Mouse (Mus musculus) stomach, embryonic 16.5 days (tissue): ENCODE data around the gene Rimbp2. TPM values are rescaled to one million over a fixed set of nuclear protein-coding genes. Genes with fewer than 3 reads are reported as not detected.
A peak's percentile ranks its signal among the peaks of the same experiment; 100 is the strongest.

Source experiments
- ATAC-seq: fragments of 200-750 bp; cut with Nextera tagmentation; 2 replicates; pipeline ENCODE4 v1.8.0; 2017; ENCODE audit warnings: moderate number of reproducible peaks, moderate TSS enrichment; ENCODE audit not compliant: insufficient read depth, low FRiP score
- H3K27ac ChIP-seq: fragments of 300-500 bp; sonication (generic); 2 replicates; pipeline ENCODE4 v1.5.1; 2014; ENCODE audit warnings: low read length
- H3K27me3 ChIP-seq: fragments of 300-500 bp; sonication (generic); 2 replicates; pipeline ENCODE4 v1.6.1; 2014; ENCODE audit warnings: low read length, control low read depth, mixed read lengths; ENCODE audit not compliant: control insufficient read depth, insufficient read depth
- H3K36me3 ChIP-seq: fragments of 300-500 bp; sonication (generic); 2 replicates; pipeline ENCODE4 v1.6.1; 2014; ENCODE audit warnings: low read length; ENCODE audit not compliant: control insufficient read depth, insufficient read depth
- H3K4me1 ChIP-seq: fragments of 300-500 bp; sonication (generic); 2 replicates; pipeline ENCODE4 v1.6.1; 2014; ENCODE audit warnings: low read length, control low read depth, mixed read lengths; ENCODE audit not compliant: control insufficient read depth, insufficient read depth
- H3K4me2 ChIP-seq: fragments of 300-500 bp; sonication (generic); 2 replicates; pipeline ENCODE4 v1.6.1; 2014; ENCODE audit warnings: low read depth, low read length, mixed read lengths
- H3K4me3 ChIP-seq: fragments of 300-500 bp; sonication (generic); replicated peaks from 2 replicates; pipeline ENCODE4 v1.5.1; 2014; ENCODE audit warnings: mild to moderate bottlenecking, low read length
- H3K9ac ChIP-seq: fragments of 300-500 bp; sonication (generic); 2 replicates; pipeline ENCODE4 v1.6.1; 2014; ENCODE audit warnings: low read length
- H3K9me3 ChIP-seq: fragments of 300-500 bp; sonication (generic); replicated peaks from 2 replicates; pipeline ENCODE4 v1.6.1; 2016; ENCODE audit warnings: low read length, control low read depth; ENCODE audit not compliant: control insufficient read depth
- WGBS: fragments of 180-500 bp; shearing (Covaris S2); extraction: QIAGEN DNeasy Blood & Tissue Kit; methylation state at CpG from one replicate; pipeline ENCODE4 v1.1.7; 2014; 5-methylcytosine and 5-hydroxymethylcytosine counted together
- polyA plus RNA-seq: library from polyadenylated mRNA; unstranded; fragments of >200 nt; fragmentation: Nextera tagmentation; extraction: Ambion mirVana; gene quantifications from 2 replicates; pipeline ENCODE4 v1.2.1, GENCODE M21; 2015

Rimbp2 gene
- polyA plus RNA-seq, 1 experiment from 2014 or later: 0.39 TPM

DNA sequence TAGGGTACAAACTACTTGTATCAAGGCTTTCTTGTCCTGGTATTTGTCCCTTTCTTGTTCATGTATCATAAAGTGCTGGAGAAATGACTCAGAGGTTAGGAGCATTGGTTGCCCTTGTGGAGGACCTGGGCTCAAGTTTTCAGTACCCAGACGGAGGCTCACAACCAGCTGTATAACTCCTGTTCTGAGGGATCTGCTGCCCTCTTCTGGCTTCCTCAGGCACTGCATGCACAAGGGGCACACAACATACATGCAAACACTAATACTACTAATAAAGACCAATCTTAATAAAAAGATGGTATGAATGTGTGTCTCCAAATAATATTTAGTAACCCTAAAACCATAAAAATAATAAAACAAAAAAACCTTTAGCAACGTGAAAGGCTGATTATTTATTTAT lies 176.9 kb downstream of the Rimbp2 start:
- no peak overlapping the region for H3K4me3 ChIP-seq
- 71% methylated on average over 2 of the region's 2 CpGs for WGBS
- no peaks in the 10 kb centered on the region for H3K4me1 ChIP-seq

DNA sequence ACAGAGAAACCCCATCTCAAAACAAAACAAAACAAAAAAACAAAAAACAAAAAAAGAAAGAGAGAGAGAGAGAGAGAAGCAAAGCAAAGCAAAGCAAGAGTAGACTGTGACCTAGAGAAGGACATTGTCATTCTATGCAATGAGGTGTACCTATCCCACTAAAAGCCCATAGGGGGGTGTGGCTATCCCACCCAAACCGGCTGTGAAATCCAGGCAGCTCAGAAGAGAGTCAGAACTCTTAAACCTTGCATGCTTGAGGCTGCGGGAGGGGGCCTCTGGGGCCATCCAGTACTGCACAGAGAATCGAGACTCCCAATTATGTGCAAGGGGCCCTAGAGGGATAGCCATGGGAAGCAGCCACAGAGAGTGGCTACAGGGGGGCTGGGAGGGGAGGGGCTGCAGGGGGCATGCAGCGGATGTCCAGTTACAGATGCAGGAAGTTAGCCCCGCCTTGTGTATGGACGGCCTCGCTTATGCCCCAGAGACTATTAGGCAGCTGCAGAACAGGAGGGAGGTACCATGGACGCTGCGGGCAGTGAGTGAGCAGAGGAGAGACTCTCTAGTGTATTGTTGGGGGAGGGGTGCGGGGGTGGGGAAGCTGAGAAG lies 184.2 kb downstream of the Rimbp2 start:
- peaks cover 4% of the 10 kb centered on the region; the same call in 1 of the 2 replicates for H3K4me1 ChIP-seq
- 8% methylated on average over 10 of the region's 10 CpGs for WGBS
- no peak overlapping the region for H3K27ac ChIP-seq
- peak overlapping the region; percentile 27; the same call in 1 of the 2 replicates for H3K4me2 ChIP-seq
- no peaks in the 10 kb centered on the region for H3K9me3 ChIP-seq
- no peak overlapping the region for H3K4me3 ChIP-seq
- no peaks in the 10 kb centered on the region for H3K27me3 ChIP-seq
- peak overlapping the region; percentile 26; the same call in 1 of the 2 replicates for H3K9ac ChIP-seq
- peak; percentile 72 for ATAC-seq
- no peaks in the 10 kb centered on the region for H3K36me3 ChIP-seq

More for the DNA sequence above, 176.9 kb downstream of the Rimbp2 start:
- H3K36me3 ChIP-seq: no peaks in the 10 kb centered on the region
- H3K9me3 ChIP-seq: no peaks in the 10 kb centered on the region
- H3K27ac ChIP-seq: no peak overlapping the region
- no peaks in the 10 kb centered on the region for H3K27me3 ChIP-seq
- H3K9ac ChIP-seq: no peak overlapping the region
- no peak overlapping the region for H3K4me2 ChIP-seq
- ATAC-seq: no peak

- no peaks in the 10 kb centered on the region for H3K27me3 ChIP-seq
- H3K27ac ChIP-seq: no peak overlapping the region
- H3K4me2 ChIP-seq: no peak overlapping the region
- ATAC-seq: no peak
- H3K9me3 ChIP-seq: no peaks in the 10 kb centered on the region
- no peak overlapping the region for H3K4me3 ChIP-seq
- H3K9ac ChIP-seq: no peak overlapping the region
- H3K4me1 ChIP-seq: no peaks in the 10 kb centered on the region
- WGBS: 24% methylated on average over 8 of the region's 8 CpGs
- no peaks in the 10 kb centered on the region for H3K36me3 ChIP-seq
These were observed 192.2 kb downstream of the Rimbp2 start for GRCm38 (mm10) chr5:128761118-128761517.

DNA sequence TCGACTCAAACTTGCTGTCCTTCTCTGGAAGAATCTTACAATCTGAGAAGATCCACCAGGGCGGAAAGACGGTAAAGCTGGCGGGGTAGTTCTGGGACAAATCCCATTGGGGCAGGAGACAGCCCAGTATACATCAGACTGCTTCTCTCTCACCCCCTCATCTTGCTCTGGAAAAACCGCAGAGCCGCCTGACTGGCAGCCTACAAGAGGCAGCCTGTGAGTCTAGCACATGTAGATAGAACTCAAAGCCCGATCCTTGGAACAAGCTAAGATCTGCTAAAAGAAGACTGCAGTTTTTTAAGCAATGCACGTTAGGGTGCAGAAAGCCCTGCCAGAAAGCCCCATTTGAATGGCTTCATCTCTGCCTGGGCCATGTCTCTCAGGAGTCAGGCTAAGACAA lies 207.0 kb downstream of the Rimbp2 start:
- 79% methylated on average over 8 of the region's 8 CpGs for WGBS
- no peak for ATAC-seq
- H3K27me3 ChIP-seq: no peaks in the 10 kb centered on the region
- no peak overlapping the region for H3K4me3 ChIP-seq
- no peak overlapping the region for H3K27ac ChIP-seq
- no peaks in the 10 kb centered on the region for H3K36me3 ChIP-seq
- no peaks in the 10 kb centered on the region for H3K9me3 ChIP-seq
- no peak overlapping the region for H3K4me2 ChIP-seq
- H3K4me1 ChIP-seq: no peaks in the 10 kb centered on the region
- H3K9ac ChIP-seq: no peak overlapping the region

DNA sequence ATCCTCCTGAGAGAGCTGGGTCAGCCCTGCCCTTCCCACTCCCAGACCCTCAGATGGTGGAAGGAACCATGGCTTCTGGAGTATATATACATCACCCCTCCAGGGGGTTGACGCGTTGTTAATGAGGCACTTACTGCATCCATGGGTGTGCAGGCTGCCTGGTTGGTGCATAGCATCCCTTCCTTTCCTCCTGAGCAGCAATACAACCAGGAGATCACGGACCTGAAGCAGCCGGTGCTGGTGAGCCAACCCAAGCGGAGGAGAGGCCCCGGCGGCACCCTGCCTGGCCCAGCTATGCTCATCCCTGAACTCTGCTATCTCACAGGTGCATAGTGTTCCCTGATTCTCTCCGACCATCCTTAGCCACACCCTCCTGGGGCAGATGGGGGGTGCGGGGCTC lies 208.1 kb downstream of the Rimbp2 start:
- Histone ChIP-seq H3K27me3 (no peaks in the 10 kb centered on the region), H3K27ac (no peak overlapping the region)
- WGBS: 79% methylated on average over 9 of the region's 9 CpGs

DNA sequence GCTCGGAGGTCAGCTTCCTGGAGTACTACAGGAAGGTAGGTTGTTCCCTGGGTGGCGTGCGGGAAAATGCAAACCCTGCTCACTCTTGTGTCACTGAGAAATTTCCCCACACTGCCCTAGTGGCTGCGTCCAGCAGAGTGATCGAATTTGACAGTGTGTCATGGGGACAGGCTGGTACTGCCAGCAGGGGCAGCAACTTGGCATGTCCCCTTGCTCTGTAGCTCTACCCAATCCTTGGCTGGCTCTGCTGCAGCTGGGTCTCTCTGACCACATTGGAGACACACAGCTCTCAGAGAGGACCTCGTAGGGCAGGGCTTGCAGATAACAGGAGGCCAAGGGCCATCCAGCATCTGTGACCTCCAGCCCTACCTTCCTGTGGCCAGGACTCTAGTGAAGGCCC lies 208.9 kb downstream of the Rimbp2 start:
- H3K4me1 ChIP-seq: no peaks in the 10 kb centered on the region
- no peaks in the 10 kb centered on the region for H3K36me3 ChIP-seq
- no peak for ATAC-seq
- H3K27ac ChIP-seq: no peak overlapping the region
- H3K4me3 ChIP-seq: no peak overlapping the region
- H3K9ac ChIP-seq: no peak overlapping the region
- H3K9me3 ChIP-seq: no peaks in the 10 kb centered on the region
- WGBS: 84% methylated on average over 6 of the region's 6 CpGs
- no peaks in the 10 kb centered on the region for H3K27me3 ChIP-seq
- H3K4me2 ChIP-seq: no peak overlapping the region

More for the DNA sequence above, 208.1 kb downstream of the Rimbp2 start:
- H3K9me3 ChIP-seq: no peaks in the 10 kb centered on the region
- no peak for ATAC-seq
- no peaks in the 10 kb centered on the region for H3K36me3 ChIP-seq
- no peak overlapping the region for H3K4me3 ChIP-seq
- no peak overlapping the region for H3K9ac ChIP-seq
- H3K4me1 ChIP-seq: no peaks in the 10 kb centered on the region
- H3K4me2 ChIP-seq: no peak overlapping the region

GRCm38 (mm10) chr5:128739838-128740171 lies 213.5 kb downstream of the Rimbp2 start:
- H3K9me3 ChIP-seq: no peaks in the 10 kb centered on the region
- no peaks in the 10 kb centered on the region for H3K36me3 ChIP-seq
- no peak overlapping the region for H3K4me2 ChIP-seq
- ATAC-seq: no peak
- H3K4me1 ChIP-seq: no peaks in the 10 kb centered on the region
- no peak overlapping the region for H3K9ac ChIP-seq
- H3K4me3 ChIP-seq: no peak overlapping the region
- no peaks in the 10 kb centered on the region for H3K27me3 ChIP-seq
- no peak overlapping the region for H3K27ac ChIP-seq
- WGBS: 37% methylated on average over 8 of the region's 8 CpGs

DNA sequence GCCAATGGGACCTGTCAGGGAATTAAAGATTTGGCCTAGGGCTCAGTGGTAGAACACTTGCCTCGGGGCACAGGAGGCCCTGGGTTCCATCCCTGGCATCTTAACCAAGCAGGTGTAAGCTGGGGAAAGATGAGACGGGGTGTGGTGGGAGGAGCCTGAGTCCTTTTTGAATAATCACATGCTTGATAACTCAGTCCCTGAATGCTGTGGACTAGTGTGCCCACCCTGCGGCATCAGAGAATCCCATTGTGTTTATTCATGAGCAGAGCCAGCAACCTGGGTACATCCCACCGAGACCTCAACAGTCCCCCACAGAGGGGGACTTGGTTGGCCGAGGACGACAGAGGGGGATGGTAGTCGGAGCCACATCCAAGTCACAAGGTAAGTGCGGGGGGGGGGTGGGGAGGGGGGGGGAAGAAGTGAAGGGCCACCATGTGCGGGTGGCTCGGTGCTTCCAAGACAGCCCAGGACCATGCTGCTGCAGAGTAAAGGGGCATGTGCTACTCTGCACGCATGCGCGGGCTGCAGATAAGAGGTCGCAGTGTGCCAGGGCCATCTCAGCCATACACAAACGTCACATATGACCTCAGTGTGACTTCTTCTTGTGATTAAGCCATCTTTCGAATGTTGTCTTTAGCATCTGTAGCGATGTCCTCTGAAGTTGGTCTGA lies 214.0 kb downstream of the Rimbp2 start:
- Histone ChIP-seq H3K4me1 (no peaks in the 10 kb centered on the region), H3K9ac (no peak overlapping the region), H3K9me3 (no peaks in the 10 kb centered on the region), H3K27ac (no peak overlapping the region), H3K4me3 (no peak overlapping the region), H3K27me3 (no peaks in the 10 kb centered on the region), H3K4me2 (no peak overlapping the region), H3K36me3 (no peaks in the 10 kb centered on the region)
- no peak for ATAC-seq
- 48% methylated on average over 16 of the region's 17 CpGs for WGBS

GRCm38 (mm10) chr5:128735921-128736320 lies 217.4 kb downstream of the Rimbp2 start:
- Histone ChIP-seq H3K4me3 (no peak overlapping the region), H3K9me3 (no peaks in the 10 kb centered on the region), H3K27ac (no peak overlapping the region), H3K4me2 (no peak overlapping the region), H3K4me1 (no peaks in the 10 kb centered on the region), H3K36me3 (no peaks in the 10 kb centered on the region), H3K9ac (no peak overlapping the region), H3K27me3 (no peaks in the 10 kb centered on the region)
- 70% methylated on average over 22 of the region's 22 CpGs for WGBS
- ATAC-seq: no peak
